21 mouse cellular contexts compared by ENCODE assay signal in genomic region chr1:19412345-19412744, GRCm38 (mm10).
"Had no signal": no experiment of that assay in that cellular context is flagged by ENCODE, and none has a peak within 500 bp of the region (broad histone marks: within the 10 kb centered on the region; RNA-seq: fewer than 3 reads in every experiment).

No protein-coding gene starts in this region.

- H3K4me3 ChIP-seq: lung, embryonic 15.5 days; megakaryocyte, embryonic 14.5 days; midbrain, embryonic 12.5 days; myocyte; neural tube, embryonic 13.5 days; neural tube, embryonic 15.5 days had no signal

- H3K4me2 ChIP-seq: lung, embryonic 15.5 days; midbrain, embryonic 12.5 days; neural tube, embryonic 13.5 days; neural tube, embryonic 15.5 days had no signal

- H3K9ac ChIP-seq: liver, postnatal 0 days; lung, embryonic 15.5 days; midbrain, embryonic 12.5 days; neural tube, embryonic 13.5 days; neural tube, embryonic 15.5 days had no signal

- H3K9me3 ChIP-seq: lung, embryonic 15.5 days; megakaryocyte, embryonic 14.5 days; midbrain, embryonic 12.5 days; neural tube, embryonic 13.5 days; neural tube, embryonic 15.5 days had no signal

- H3K36me3 ChIP-seq: lung, embryonic 15.5 days; midbrain, embryonic 12.5 days; neural tube, embryonic 13.5 days; neural tube, embryonic 15.5 days had no signal

- H3K27me3 ChIP-seq: lung, embryonic 15.5 days; megakaryocyte, embryonic 14.5 days; midbrain, embryonic 12.5 days; neural tube, embryonic 13.5 days; neural tube, embryonic 15.5 days had no signal

- DNase-seq: liver, postnatal 0 days; lung, adult 2 months; lung, postnatal 14 days; lung, postnatal 36 days; midbrain, embryonic 14.5 days; right cerebral cortex, adult 18-20 months; right cerebral cortex, postnatal 25 days; right cerebral cortex, postnatal 4 days; spleen, adult 18-20 months; thymus, adult 18-20 months; thymus, postnatal 14 days; thymus, postnatal 36 days had no signal

- H3K27ac ChIP-seq: lung, embryonic 15.5 days; macrophage; midbrain, embryonic 12.5 days; neural tube, embryonic 13.5 days; neural tube, embryonic 15.5 days had no signal

- ATAC-seq: liver, postnatal 0 days; lung, postnatal 0 days; midbrain, embryonic 16.5 days had no signal

- H3K4me1 ChIP-seq: lung, embryonic 15.5 days; megakaryocyte, embryonic 14.5 days; midbrain, embryonic 12.5 days; neural tube, embryonic 13.5 days; neural tube, embryonic 15.5 days had no signal
